Mouse (Mus musculus): ENCODE data around the gene Cyp2ab1.

Cyp2ab1 gene

GRCm38 (mm10) chr16:20271339-20271738, 53.9 kb downstream of the Cyp2ab1 start:
- DNase-seq (ENCODE audit: low spot score in 2 of 2): no peak

GRCm38 (mm10) chr16:20265089-20265488, 60.1 kb downstream of the Cyp2ab1 start:
- DNase-seq (ENCODE audit: low spot score in 2 of 2): no peak

Data from spleen, postnatal 36 days (tissue).